Mouse (Mus musculus): ENCODE results near the gene Dvl1. TPM values are rescaled to one million over a fixed set of nuclear protein-coding genes. Genes with fewer than 3 reads are reported as not detected.

The Dvl1 gene
- polyA plus RNA-seq, 1 experiment from 2014 or later, result 2.8 TPM

DNA sequence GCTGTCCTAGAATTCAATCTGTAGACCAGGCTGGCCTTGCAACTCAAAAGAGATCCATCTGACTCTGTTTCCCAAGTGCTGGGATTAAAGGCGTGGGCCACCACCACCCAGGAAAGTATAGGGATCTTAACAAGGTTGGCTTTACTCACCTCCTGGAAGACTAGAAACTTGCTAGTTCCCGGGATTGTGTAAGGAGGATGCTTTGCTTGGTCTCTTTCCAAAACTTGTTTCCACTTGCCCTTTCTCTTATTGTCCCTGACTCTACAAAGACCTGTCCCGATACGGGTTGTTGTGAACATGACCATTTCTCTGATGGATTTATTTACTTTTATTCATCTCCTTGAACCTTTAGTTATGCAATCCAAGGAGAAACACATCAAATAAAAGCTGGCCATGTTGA lies 17.3 kb upstream of the Dvl1 start:
- no peak overlapping the region for H3K4me2 ChIP-seq
- 88% methylated on average over 4 of the region's 4 CpGs for whole genome bisulfite sequencing
- no peaks in the 10 kb centered on the region for H3K9me3 ChIP-seq
- no peak overlapping the region for H3K9ac ChIP-seq
- peaks cover 27% of the 10 kb centered on the region for H3K4me1 ChIP-seq
- H3K4me3 ChIP-seq, result no peak overlapping the region
- H3K36me3 ChIP-seq, result peaks cover 49% of the 10 kb centered on the region
- no peaks in the 10 kb centered on the region for H3K27me3 ChIP-seq (replicated peaks)
- no peak overlapping the region for H3K27ac ChIP-seq (replicated peaks)
- no peak for ATAC-seq (ENCODE audit: extremely low read depth, insufficient number of reproducible peaks, low FRiP score, low TSS enrichment)

DNA sequence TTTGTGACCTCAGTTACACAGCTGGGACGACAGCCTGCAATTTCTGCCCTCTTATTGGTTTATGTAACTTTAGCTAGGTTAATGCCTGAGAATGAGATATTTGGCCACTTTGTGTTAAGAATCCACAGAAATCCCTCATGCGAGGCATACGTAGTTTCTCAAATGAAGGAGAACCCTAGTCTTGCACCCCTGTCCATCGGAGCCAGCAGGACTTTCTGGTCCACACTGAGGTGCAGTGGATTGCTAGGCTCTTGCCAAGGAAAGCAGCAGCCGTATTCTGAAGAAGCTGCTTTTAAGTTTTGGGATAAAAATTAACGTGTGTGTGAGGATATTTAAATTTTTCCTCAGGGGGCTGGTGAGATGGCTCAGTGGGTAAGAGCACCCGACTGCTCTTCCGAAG lies 16.6 kb upstream of the Dvl1 start:
- 53% methylated on average over 8 of the region's 8 CpGs for WGBS
- H3K9me3 ChIP-seq, result no peaks in the 10 kb centered on the region
- H3K4me1 ChIP-seq, result peaks cover 27% of the 10 kb centered on the region
- H3K9ac ChIP-seq, result peak overlapping the region; percentile 88; the same call in 1 of the 2 replicates
- H3K4me3 ChIP-seq, result peak overlapping the region; percentile 81
- peaks cover 42% of the 10 kb centered on the region for H3K36me3 ChIP-seq
- no peak for ATAC-seq (ENCODE audit: extremely low read depth, insufficient number of reproducible peaks, low FRiP score, low TSS enrichment)
- peak overlapping the region; percentile 98 for H3K4me2 ChIP-seq
- peak overlapping the region; percentile 92 for H3K27ac ChIP-seq (replicated peaks)
- no peaks in the 10 kb centered on the region for H3K27me3 ChIP-seq (replicated peaks)

DNA sequence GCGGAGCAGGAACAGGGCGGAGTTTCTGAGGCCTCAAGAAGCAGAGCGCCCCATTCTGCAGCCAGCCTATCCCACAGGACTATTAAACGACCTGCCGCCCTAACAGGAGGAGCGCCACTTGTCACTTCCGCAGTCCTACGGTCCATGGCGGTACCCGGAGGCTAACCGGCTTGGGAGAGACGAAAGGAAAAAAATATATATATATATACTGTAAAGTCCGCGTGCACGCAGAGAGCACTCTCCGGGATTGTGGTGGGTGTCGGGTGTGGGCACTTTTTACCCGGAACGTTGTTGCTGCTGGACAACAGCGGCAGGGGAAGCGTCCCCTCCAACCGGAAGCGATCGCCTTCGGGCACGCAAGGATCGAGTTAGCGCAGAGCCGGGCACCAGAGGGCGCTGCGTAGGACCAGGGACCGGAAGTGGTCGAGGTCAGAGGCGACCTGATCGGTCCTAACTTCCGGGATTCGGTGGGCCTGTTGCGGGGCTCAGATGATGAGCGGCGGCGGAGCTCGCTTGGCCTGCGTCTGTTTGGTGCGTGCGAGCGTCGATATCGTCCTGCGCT lies 15.9 kb upstream of the Dvl1 start, which contains the start of gene Aurkaip1:
Aurkaip1 (plus strand) TSS at position 68 of the 562 bp plus-strand sequence.
- H3K9ac ChIP-seq, result peak within 1 kb of the TSS; percentile 88
- peaks cover 37% of the 10 kb centered on the region for H3K36me3 ChIP-seq
- peak within 1 kb of the TSS; percentile 98 for H3K4me2 ChIP-seq
- peaks cover 27% of the 10 kb centered on the region for H3K4me1 ChIP-seq
- H3K9me3 ChIP-seq, result no peaks in the 10 kb centered on the region
- no peaks in the 10 kb centered on the region for H3K27me3 ChIP-seq (replicated peaks)
- H3K27ac ChIP-seq (replicated peaks), result peak within 1 kb of the TSS; percentile 92
- under 1% methylated on average over 48 of the region's 49 CpGs for WGBS
- peak within 1 kb of the TSS; percentile 81 for H3K4me3 ChIP-seq
- peak; percentile 87 for ATAC-seq (ENCODE audit: extremely low read depth, insufficient number of reproducible peaks, low FRiP score, low TSS enrichment)

DNA sequence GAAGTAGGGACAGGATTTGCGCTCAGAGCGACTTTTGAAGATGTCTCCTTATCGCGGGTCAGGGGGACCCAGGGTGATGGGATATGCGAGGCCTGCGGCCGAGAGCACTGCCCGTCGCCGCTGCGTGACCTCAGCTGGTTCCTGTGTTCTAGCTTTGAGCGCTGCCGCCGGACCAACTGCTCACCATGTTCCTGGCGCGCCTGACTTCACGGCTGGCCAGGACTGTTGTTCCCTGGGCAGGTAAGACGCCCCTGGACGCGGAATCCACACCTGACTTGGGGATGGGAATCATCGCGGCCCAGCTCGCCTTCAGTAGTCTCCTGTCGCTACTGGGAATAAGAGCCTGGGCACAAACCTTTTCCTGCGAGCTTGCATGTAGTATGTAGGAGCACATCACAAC lies 15.4 kb upstream of the Dvl1 start:
- Histone ChIP-seq H3K36me3 (peaks cover 34% of the 10 kb centered on the region), H3K9ac (peak overlapping the region; percentile 88), H3K27me3 (replicated peaks) (no peaks in the 10 kb centered on the region), H3K27ac (replicated peaks) (peak overlapping the region; percentile 92), H3K4me1 (peaks cover 27% of the 10 kb centered on the region), H3K9me3 (no peaks in the 10 kb centered on the region), H3K4me3 (peak overlapping the region; percentile 81), H3K4me2 (peak overlapping the region; percentile 98)
- WGBS, result 2% methylated on average over 25 of the region's 25 CpGs
- ATAC-seq (ENCODE audit: extremely low read depth, insufficient number of reproducible peaks, low FRiP score, low TSS enrichment), result peak; percentile 11

DNA sequence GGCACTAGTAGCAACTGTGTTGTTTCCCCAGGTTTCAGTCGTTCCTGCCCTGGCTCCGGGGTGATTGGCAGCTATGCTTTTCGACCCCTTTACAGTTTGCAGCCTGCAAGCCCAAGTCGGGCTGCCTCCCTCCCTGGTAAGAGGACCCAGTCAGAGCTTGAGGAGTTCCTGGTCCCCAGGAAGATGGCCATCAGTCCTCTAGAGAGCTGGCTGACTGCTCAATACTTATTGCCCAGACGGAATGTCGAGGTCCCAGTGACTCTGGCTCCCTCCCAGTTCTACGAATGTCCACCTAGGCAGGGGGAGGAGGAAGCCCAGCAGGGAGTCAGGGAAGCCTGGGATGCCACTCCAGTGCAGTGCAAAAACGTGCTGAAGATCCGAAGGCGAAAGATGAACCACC lies 14.9 kb upstream of the Dvl1 start:
- H3K9me3 ChIP-seq, result no peaks in the 10 kb centered on the region
- peak overlapping the region; percentile 88 for H3K9ac ChIP-seq
- peak overlapping the region; percentile 81 for H3K4me3 ChIP-seq
- H3K27ac ChIP-seq (replicated peaks), result peak overlapping the region; percentile 92
- peaks cover 29% of the 10 kb centered on the region for H3K36me3 ChIP-seq
- 43% methylated on average over 10 of the region's 10 CpGs for WGBS
- H3K4me2 ChIP-seq, result peak overlapping the region; percentile 98
- peaks cover 31% of the 10 kb centered on the region for H3K4me1 ChIP-seq
- no peaks in the 10 kb centered on the region for H3K27me3 ChIP-seq (replicated peaks)
- no peak for ATAC-seq (ENCODE audit: extremely low read depth, insufficient number of reproducible peaks, low FRiP score, low TSS enrichment)

DNA sequence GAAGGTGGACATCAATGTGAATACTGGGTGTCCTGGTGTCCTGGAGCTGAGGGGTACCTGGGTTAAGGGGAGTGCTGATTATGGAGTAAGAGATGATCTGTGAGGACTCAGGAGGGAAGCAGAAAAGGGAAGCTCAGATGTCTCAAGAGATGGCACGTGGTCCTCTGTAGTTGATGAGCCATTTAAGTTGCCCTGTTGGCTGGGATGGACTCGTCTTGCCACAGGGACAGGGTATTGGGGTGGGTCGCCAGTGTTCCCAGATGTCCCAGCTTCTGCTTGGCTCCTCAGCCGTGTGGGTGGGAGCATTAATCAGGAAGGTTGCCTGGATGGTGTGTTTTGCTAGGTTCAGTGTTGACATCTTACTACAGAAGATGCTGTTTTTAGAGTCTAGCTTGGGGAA lies 14.0 kb upstream of the Dvl1 start:
- ATAC-seq (ENCODE audit: extremely low read depth, insufficient number of reproducible peaks, low FRiP score, low TSS enrichment), result no peak
- peaks cover 40% of the 10 kb centered on the region for H3K4me1 ChIP-seq
- no peak overlapping the region for H3K4me2 ChIP-seq
- 85% methylated on average over 4 of the region's 4 CpGs for WGBS
- H3K27me3 ChIP-seq (replicated peaks), result no peaks in the 10 kb centered on the region
- no peak overlapping the region for H3K4me3 ChIP-seq
- H3K9ac ChIP-seq, result no peak overlapping the region
- peaks cover 20% of the 10 kb centered on the region for H3K36me3 ChIP-seq
- no peak overlapping the region for H3K27ac ChIP-seq (replicated peaks)
- H3K9me3 ChIP-seq, result no peaks in the 10 kb centered on the region

DNA sequence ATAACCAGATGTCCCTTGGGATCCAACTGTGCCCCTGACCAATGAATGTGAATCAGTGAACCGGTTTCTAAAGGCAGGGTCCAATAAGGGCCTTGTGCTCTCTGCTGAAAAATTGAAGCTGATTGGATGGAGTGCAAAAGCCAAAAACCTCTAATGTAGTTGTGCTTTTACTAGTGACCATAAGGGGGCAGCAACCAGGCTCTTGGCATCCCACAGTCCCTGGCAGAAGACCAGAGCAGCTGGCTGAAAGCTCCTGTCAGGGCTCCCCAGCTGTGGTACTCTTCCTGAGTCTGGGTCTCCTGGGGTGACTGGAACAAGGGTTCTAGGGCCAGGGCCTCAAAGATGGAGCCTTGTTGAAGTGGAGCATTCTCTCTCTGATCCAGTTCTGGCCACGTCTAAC lies 13.4 kb upstream of the Dvl1 start:
- ATAC-seq (ENCODE audit: extremely low read depth, insufficient number of reproducible peaks, low FRiP score, low TSS enrichment), result no peak
- Histone ChIP-seq H3K27ac (replicated peaks) (peak overlapping the region; percentile 69), H3K4me3 (no peak overlapping the region), H3K27me3 (replicated peaks) (no peaks in the 10 kb centered on the region), H3K36me3 (peaks cover 15% of the 10 kb centered on the region), H3K4me2 (peak overlapping the region; percentile 2; the same call in 1 of the 2 replicates), H3K4me1 (peaks cover 46% of the 10 kb centered on the region), H3K9me3 (no peaks in the 10 kb centered on the region), H3K9ac (no peak overlapping the region)
- 24% methylated on average over 2 of the region's 2 CpGs for WGBS

DNA sequence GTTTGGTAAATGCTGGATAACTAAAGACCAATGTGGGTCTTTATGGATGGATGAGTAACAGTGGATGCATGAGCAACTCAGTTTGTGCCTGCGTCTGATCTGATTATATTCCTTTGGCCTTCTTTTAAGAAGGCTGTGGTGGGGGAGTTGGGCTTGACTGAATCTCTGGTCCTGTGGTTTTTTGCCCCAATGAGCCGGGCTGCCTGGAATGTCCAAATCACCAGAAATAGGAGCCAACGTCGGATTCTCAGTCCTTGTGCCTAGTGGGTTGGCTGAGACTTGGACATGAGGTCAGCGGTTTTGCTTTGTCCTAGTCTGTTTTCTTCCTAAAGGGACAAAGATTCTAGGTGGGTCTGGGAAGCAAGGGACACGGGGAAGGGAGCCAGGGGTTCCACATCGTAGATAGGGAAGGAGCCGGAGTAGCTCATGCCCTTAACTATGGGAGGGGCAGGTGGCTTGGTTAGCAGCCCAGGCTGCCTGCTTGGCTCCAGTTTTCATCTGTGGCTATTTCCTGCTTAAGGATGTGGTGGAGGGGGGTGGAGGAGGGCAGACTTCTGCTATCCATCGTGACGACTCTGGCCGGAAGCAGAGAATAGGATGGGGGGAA lies 9.7 kb upstream of the Dvl1 start:
- Histone ChIP-seq H3K9ac (peak overlapping the region; percentile 48), H3K27ac (replicated peaks) (peak overlapping the region; percentile 87), H3K4me2 (peak overlapping the region; percentile 22), H3K36me3 (peaks cover 23% of the 10 kb centered on the region), H3K9me3 (no peaks in the 10 kb centered on the region), H3K4me3 (no peak overlapping the region), H3K4me1 (peaks cover 63% of the 10 kb centered on the region), H3K27me3 (replicated peaks) (peaks cover 5% of the 10 kb centered on the region; the same call in 1 of the 2 replicates)
- no peak for ATAC-seq (ENCODE audit: extremely low read depth, insufficient number of reproducible peaks, low FRiP score, low TSS enrichment)
- 50% methylated on average over 11 of the region's 11 CpGs for WGBS

DNA sequence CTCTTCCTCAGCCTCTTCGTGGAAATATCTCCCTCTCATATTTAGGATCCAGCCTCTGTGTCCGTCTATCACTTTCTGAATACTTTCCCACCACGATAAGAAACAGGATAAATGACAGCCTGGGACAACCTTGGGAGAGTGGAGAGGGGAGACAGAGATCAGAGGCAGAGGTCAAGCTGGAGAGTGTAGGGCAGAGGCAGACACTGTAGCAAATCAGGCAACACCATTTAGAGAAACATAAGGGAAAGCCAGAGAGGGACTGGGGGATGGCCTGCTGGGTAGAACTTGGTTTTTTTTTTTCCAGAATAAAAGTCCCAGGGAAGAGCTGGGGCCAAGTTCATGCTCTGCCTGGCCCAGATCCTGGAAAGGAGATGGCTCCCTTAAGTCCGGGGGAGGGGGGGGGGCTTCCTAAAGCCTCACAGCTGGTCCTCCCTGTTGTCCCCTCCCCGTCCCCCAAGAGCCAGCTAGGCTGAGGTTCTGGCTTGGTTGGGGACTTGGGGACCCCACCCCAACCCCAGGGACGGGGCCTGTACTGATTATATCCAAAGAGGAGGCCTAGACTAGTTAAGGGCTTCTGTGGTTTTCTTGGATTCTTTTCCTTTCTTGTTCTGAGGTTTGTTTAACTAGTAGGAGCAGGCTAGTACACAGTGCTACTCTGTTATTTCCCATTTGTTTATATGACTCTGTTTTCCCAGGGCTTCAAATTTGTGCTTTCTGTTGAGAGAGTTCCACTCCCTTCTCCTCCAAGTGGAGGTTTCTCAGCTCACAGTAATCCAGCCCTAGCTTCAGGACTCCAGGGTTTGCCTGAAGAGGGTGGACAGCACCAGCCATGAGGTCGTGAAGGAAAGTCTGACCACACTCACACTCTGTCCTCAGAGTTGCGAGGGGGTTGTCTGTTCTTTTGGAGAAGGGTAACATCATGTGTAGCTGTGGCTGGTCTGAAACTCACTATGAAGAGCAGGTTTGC lies 8.7 kb upstream of the Dvl1 start:
- H3K9me3 ChIP-seq, result no peaks in the 10 kb centered on the region
- 40% methylated on average over 8 of the region's 8 CpGs for WGBS
- ATAC-seq (ENCODE audit: extremely low read depth, insufficient number of reproducible peaks, low FRiP score, low TSS enrichment), result no peak
- H3K36me3 ChIP-seq, result peaks cover 23% of the 10 kb centered on the region
- peak overlapping the region; percentile 86 for H3K4me2 ChIP-seq
- H3K27me3 ChIP-seq (replicated peaks), result peaks cover 5% of the 10 kb centered on the region; the same call in 1 of the 2 replicates
- peaks cover 58% of the 10 kb centered on the region for H3K4me1 ChIP-seq
- peak overlapping the region; percentile 87 for H3K27ac ChIP-seq (replicated peaks)
- no peak overlapping the region for H3K4me3 ChIP-seq
- H3K9ac ChIP-seq, result peak overlapping the region; percentile 83; the same call in 1 of the 2 replicates

DNA sequence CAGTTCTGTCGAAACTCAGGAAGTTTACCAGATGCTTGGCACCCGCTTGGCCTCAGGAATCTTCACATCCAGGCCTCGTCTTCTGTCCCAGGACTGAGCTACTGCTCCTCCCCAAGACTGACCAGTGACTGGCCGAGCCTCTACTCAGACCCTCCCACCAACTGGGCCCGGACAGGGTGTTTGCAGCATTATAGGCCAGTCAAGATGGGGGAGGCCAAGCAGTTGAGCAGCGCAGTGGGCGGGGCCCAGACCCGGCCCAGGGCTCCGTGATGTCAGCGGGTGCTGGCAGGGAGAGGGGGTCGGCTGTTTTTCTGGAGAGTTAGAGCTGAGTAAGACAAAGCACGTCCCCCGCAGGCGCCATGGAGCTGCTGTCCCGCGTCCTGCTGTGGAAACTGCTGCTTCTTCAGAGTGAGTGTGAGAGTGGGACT lies 7.7 kb upstream of the Dvl1 start, which contains the start of gene Mxra8:
Mxra8 (plus strand) TSS at position 198 of the 428 bp plus-strand sequence.
- Histone ChIP-seq H3K4me1 (peaks cover 49% of the 10 kb centered on the region), H3K27ac (replicated peaks) (peak within 1 kb of the TSS; percentile 87), H3K4me3 (peak within 1 kb of the TSS; percentile 60), H3K9ac (peak within 1 kb of the TSS; percentile 83), H3K36me3 (peaks cover 30% of the 10 kb centered on the region), H3K4me2 (peak within 1 kb of the TSS; percentile 86), H3K27me3 (replicated peaks) (peaks cover 5% of the 10 kb centered on the region; the same call in 1 of the 2 replicates), H3K9me3 (no peaks in the 10 kb centered on the region)
- 4% methylated on average over 16 of the region's 16 CpGs for WGBS
- peak; percentile 83 for ATAC-seq (ENCODE audit: extremely low read depth, insufficient number of reproducible peaks, low FRiP score, low TSS enrichment)

All from heart, embryonic 13.5 days (tissue).